Mouse (Mus musculus) lung, embryonic 15.5 days (tissue): ENCODE data around the gene Rgs4. TPM values are rescaled to one million over a fixed set of nuclear protein-coding genes. Genes with fewer than 3 reads are reported as not detected.
A peak's percentile ranks its signal among the peaks of the same experiment; 100 is the strongest.

Experiments used
- ATAC-seq: fragments of 200-750 bp; cut with Nextera tagmentation; 2 replicates; pipeline ENCODE4 v1.8.0; 2017; ENCODE audit warnings: moderate number of reproducible peaks, borderline replicate concordance; ENCODE audit not compliant: low FRiP score, low TSS enrichment; ENCODE audit errors: extremely low read depth
- H3K27ac ChIP-seq: fragments of 300-500 bp; sonication (generic); 2 replicates; pipeline ENCODE4 v1.5.1; 2015; ENCODE audit warnings: moderate library complexity, mild to moderate bottlenecking, inconsistent platforms
- H3K27me3 ChIP-seq: fragments of 300-500 bp; sonication (generic); 2 replicates; pipeline ENCODE4 v1.6.1; 2015; ENCODE audit warnings: inconsistent platforms
- H3K36me3 ChIP-seq: fragments of 300-500 bp; sonication (generic); 2 replicates; pipeline ENCODE4 v1.6.1; 2015; ENCODE audit warnings: inconsistent platforms
- H3K4me1 ChIP-seq: fragments of 300-500 bp; sonication (generic); 2 replicates; pipeline ENCODE4 v1.6.1; 2015; ENCODE audit warnings: inconsistent platforms
- H3K4me2 ChIP-seq: fragments of 300-500 bp; sonication (generic); 2 replicates; pipeline ENCODE4 v1.6.1; 2015; ENCODE audit warnings: inconsistent platforms, mild to moderate bottlenecking, moderate library complexity
- H3K4me3 ChIP-seq: fragments of 300-500 bp; sonication (generic); 2 replicates; pipeline ENCODE4 v1.5.1; 2015; ENCODE audit warnings: mild to moderate bottlenecking, inconsistent platforms
- H3K9ac ChIP-seq: fragments of 300-500 bp; sonication (generic); 2 replicates; pipeline ENCODE4 v1.6.1; 2015; ENCODE audit warnings: inconsistent platforms
- H3K9me3 ChIP-seq: fragments of 300-500 bp; sonication (generic); 2 replicates; pipeline ENCODE4 v1.6.1; 2016; ENCODE audit warnings: inconsistent platforms
- WGBS: fragments of 180-500 bp; shearing (Covaris S2); methylation state at CpG from one replicate; pipeline ENCODE4 v1.1.7; 2015; 5-methylcytosine and 5-hydroxymethylcytosine counted together
- polyA plus RNA-seq: library from polyadenylated mRNA; unstranded; fragments of >200 nt; fragmentation: Nextera tagmentation; extraction: Ambion mirVana; gene quantifications from 2 replicates; pipeline ENCODE4 v1.2.1, GENCODE M21; 2015

The Rgs4 gene
- polyA plus RNA-seq, result 5.9 and 7.3 TPM in 2 replicates

DNA sequence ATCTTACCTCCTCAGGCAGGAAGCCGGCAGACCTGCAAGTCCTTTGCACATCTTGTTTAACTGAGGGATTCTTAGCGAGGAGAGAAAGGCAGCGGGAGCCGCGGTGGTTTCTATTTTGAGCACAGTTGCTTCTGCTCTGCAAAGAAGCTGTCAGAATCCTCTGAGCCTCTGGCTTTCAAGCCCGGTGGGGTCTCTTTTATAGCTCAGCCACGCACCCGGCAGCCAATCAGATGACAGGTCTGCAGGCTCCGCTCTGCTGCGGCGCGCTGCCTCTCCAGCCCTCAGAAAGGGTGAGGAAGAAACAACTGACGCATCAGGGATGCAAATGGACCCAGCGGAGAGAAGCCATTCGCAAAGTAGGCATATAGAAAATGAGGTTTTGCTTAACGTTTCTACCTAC lies at the start of gene Rgs4:
TSS of gene Rgs4 (minus strand) at position 170 of the 400 bp plus-strand sequence.
- Histone ChIP-seq H3K4me3 (peak within 1 kb of the TSS; percentile 41), H3K9me3 (no peaks in the 10 kb centered on the region), H3K36me3 (no peaks in the 10 kb centered on the region), H3K27ac (no peak within 1 kb of the TSS), H3K4me1 (0 out of 2 replicates have a peak, but pooled peaks cover 8% of the 10 kb centered on the region), H3K4me2 (peak within 1 kb of the TSS; percentile 68), H3K9ac (peak within 1 kb of the TSS; percentile 6; the same call in 1 of the 2 replicates), H3K27me3 (peaks cover 34% of the 10 kb centered on the region; the same call in 1 of the 2 replicates)
- WGBS, result 1% methylated on average over 16 of the region's 16 CpGs
- ATAC-seq, result peak; percentile 84; the same call in 1 of the 2 replicates

GRCm38 (mm10) chr1:169792437-169792836 lies 45.0 kb upstream of the Rgs4 start:
- WGBS, result 87% methylated on average over 5 of the region's 5 CpGs
- Histone ChIP-seq H3K27me3 (no peaks in the 10 kb centered on the region), H3K9me3 (no peaks in the 10 kb centered on the region), H3K27ac (no peak overlapping the region), H3K4me1 (no peaks in the 10 kb centered on the region), H3K4me2 (no peak overlapping the region), H3K36me3 (no peaks in the 10 kb centered on the region), H3K4me3 (no peak overlapping the region), H3K9ac (no peak overlapping the region)
- ATAC-seq, result no peak

DNA sequence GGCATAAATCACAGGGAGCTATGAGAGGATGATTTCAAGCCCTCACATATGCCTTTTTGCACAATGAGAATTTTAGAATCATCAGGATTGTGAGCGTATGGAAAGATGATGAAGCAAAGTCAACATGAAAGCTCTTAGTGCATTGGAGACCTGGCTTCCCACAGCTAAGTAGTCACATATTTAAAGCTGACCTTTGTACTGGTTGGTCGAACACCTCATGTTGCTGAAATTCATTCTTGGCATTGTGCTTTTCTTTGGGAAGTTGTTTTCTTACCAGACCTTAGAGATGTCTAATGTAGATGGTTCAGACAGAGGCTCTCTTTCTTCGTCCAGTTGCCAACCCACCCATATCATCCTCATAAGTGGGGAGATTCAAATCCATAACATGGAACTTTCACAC lies 38.5 kb upstream of the Rgs4 start:
- ATAC-seq, result no peak
- H3K9me3 ChIP-seq, result no peaks in the 10 kb centered on the region
- H3K9ac ChIP-seq, result no peak overlapping the region
- H3K4me3 ChIP-seq, result no peak overlapping the region
- no peaks in the 10 kb centered on the region for H3K27me3 ChIP-seq
- WGBS, result 84% methylated on average over 3 of the region's 3 CpGs
- no peak overlapping the region for H3K4me2 ChIP-seq
- no peaks in the 10 kb centered on the region for H3K36me3 ChIP-seq
- H3K27ac ChIP-seq, result no peak overlapping the region
- no peaks in the 10 kb centered on the region for H3K4me1 ChIP-seq

- Histone ChIP-seq H3K9ac (no peak overlapping the region), H3K36me3 (no peaks in the 10 kb centered on the region), H3K27ac (no peak overlapping the region), H3K9me3 (no peaks in the 10 kb centered on the region), H3K4me2 (no peak overlapping the region), H3K4me1 (no peaks in the 10 kb centered on the region), H3K27me3 (no peaks in the 10 kb centered on the region), H3K4me3 (no peak overlapping the region)
- WGBS, result 68% methylated on average over 7 of the region's 7 CpGs
- ATAC-seq, result no peak
These were observed 29.1 kb upstream of the Rgs4 start for GRCm38 (mm10) chr1:169776566-169776965.

GRCm38 (mm10) chr1:169764619-169764955 lies 17.1 kb upstream of the Rgs4 start:
- no peak overlapping the region for H3K4me2 ChIP-seq
- H3K27ac ChIP-seq, result no peak overlapping the region
- no peak for ATAC-seq
- WGBS, result 80% methylated on average over 2 of the region's 2 CpGs
- H3K4me3 ChIP-seq, result no peak overlapping the region
- H3K4me1 ChIP-seq, result no peaks in the 10 kb centered on the region
- no peaks in the 10 kb centered on the region for H3K36me3 ChIP-seq
- no peak overlapping the region for H3K9ac ChIP-seq
- H3K9me3 ChIP-seq, result no peaks in the 10 kb centered on the region
- no peaks in the 10 kb centered on the region for H3K27me3 ChIP-seq

GRCm38 (mm10) chr1:169763858-169764618 lies 16.6 kb upstream of the Rgs4 start:
- Histone ChIP-seq H3K27me3 (no peaks in the 10 kb centered on the region), H3K4me1 (no peaks in the 10 kb centered on the region), H3K36me3 (no peaks in the 10 kb centered on the region), H3K4me2 (no peak overlapping the region), H3K27ac (no peak overlapping the region), H3K4me3 (no peak overlapping the region), H3K9me3 (no peaks in the 10 kb centered on the region), H3K9ac (no peak overlapping the region)
- no peak for ATAC-seq
- WGBS, result 86% methylated on average over 9 of the region's 9 CpGs

GRCm38 (mm10) chr1:169762524-169762923 lies 15.1 kb upstream of the Rgs4 start:
- Histone ChIP-seq H3K27me3 (no peaks in the 10 kb centered on the region), H3K4me2 (no peak overlapping the region), H3K9me3 (no peaks in the 10 kb centered on the region), H3K4me1 (no peaks in the 10 kb centered on the region), H3K4me3 (no peak overlapping the region), H3K27ac (no peak overlapping the region), H3K9ac (no peak overlapping the region), H3K36me3 (no peaks in the 10 kb centered on the region)
- WGBS, result 84% methylated on average over 2 of the region's 2 CpGs
- ATAC-seq, result no peak

GRCm38 (mm10) chr1:169756532-169756931 lies 9.1 kb upstream of the Rgs4 start:
- ATAC-seq, result no peak
- H3K9me3 ChIP-seq, result no peaks in the 10 kb centered on the region
- H3K4me2 ChIP-seq, result no peak overlapping the region
- no peak overlapping the region for H3K27ac ChIP-seq
- H3K4me3 ChIP-seq, result no peak overlapping the region
- H3K4me1 ChIP-seq, result no peaks in the 10 kb centered on the region
- H3K9ac ChIP-seq, result no peak overlapping the region
- WGBS, result 24% methylated on average over 3 of the region's 3 CpGs
- H3K36me3 ChIP-seq, result no peaks in the 10 kb centered on the region
- H3K27me3 ChIP-seq, result no peaks in the 10 kb centered on the region

GRCm38 (mm10) chr1:169752395-169752794 lies 5.0 kb upstream of the Rgs4 start:
- Histone ChIP-seq H3K4me1 (0 out of 2 replicates have a peak, but pooled peaks cover 2% of the 10 kb centered on the region), H3K4me2 (no peak overlapping the region), H3K27me3 (peaks cover 27% of the 10 kb centered on the region; the same call in 1 of the 2 replicates), H3K36me3 (no peaks in the 10 kb centered on the region), H3K9ac (no peak overlapping the region), H3K27ac (no peak overlapping the region), H3K9me3 (no peaks in the 10 kb centered on the region), H3K4me3 (no peak overlapping the region)
- 3% methylated on average over 4 of the region's 4 CpGs for WGBS
- ATAC-seq, result no peak

DNA sequence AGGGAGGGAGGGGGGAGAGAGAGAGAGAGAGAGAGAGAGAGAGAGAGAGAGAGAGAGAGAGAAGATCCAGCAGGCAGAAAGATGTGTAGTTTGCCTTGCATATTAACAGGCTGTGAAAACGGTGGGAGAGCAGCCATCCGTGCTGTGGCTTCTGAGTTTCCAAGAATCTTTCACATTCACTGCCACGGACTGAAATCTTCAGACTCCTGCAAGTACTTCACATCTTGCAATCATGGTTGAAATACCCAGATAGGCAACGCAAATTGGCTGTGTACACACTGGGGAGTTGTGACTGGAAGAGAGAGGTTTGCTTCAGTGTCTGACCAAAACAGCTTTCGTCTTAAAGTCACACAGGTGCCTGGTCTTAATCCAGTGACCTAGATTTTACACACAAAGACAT lies 997 bp upstream of the Rgs4 start:
- Histone ChIP-seq H3K9ac (no peak overlapping the region), H3K27ac (no peak overlapping the region), H3K9me3 (no peaks in the 10 kb centered on the region), H3K27me3 (peaks cover 34% of the 10 kb centered on the region; the same call in 1 of the 2 replicates), H3K4me3 (no peak overlapping the region), H3K36me3 (no peaks in the 10 kb centered on the region), H3K4me1 (0 out of 2 replicates have a peak, but pooled peaks cover 8% of the 10 kb centered on the region), H3K4me2 (no peak overlapping the region)
- no peak for ATAC-seq
- WGBS, result 42% methylated on average over 5 of the region's 5 CpGs

- Histone ChIP-seq H3K4me2 (peak overlapping the region; percentile 68), H3K4me3 (peak overlapping the region; percentile 41), H3K9ac (no peak overlapping the region), H3K4me1 (0 out of 2 replicates have a peak, but pooled peaks cover 8% of the 10 kb centered on the region), H3K27ac (no peak overlapping the region), H3K36me3 (no peaks in the 10 kb centered on the region), H3K9me3 (no peaks in the 10 kb centered on the region), H3K27me3 (peaks cover 34% of the 10 kb centered on the region; the same call in 1 of the 2 replicates)
- no peak for ATAC-seq
- WGBS, result 43% methylated on average over 6 of the region's 6 CpGs
These were observed 460 bp upstream of the Rgs4 start for GRCm38 (mm10) chr1:169747902-169748301.

DNA sequence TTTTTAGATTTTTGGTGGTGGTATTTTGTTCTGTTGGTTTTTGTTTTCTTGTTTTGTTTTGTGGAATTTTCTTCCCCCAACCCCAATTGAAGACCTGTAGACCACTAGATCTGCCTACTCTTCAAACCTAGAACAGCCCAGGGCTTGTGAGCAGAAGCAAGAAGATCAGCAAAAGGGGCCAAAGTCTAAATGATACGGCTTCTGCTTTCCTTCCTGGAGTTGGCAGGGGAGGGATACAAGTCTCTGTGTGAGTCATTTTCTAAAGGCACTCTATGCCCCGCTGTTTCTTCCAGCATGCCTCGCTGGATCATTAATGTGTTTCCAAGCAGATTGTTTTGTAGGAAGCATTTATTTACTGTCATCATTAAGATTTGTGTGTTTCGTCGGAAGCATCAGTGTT lies 6.3 kb downstream of the Rgs4 start:
- H3K4me2 ChIP-seq, result no peak overlapping the region
- H3K27ac ChIP-seq, result no peak overlapping the region
- ATAC-seq, result no peak
- no peaks in the 10 kb centered on the region for H3K27me3 ChIP-seq
- no peaks in the 10 kb centered on the region for H3K9me3 ChIP-seq
- no peaks in the 10 kb centered on the region for H3K36me3 ChIP-seq
- H3K4me3 ChIP-seq, result no peak overlapping the region
- no peaks in the 10 kb centered on the region for H3K4me1 ChIP-seq
- no peak overlapping the region for H3K9ac ChIP-seq
- 80% methylated on average over 5 of the region's 5 CpGs for WGBS
